Mouse (Mus musculus): ENCODE data around the gene Nubpl. TPM values are rescaled to one million over a fixed set of nuclear protein-coding genes. Genes with fewer than 3 reads are reported as not detected.

The Nubpl gene
- total and polyA plus RNA-seq, 2 experiments from 2014 or later: 4.1 to 7.6 TPM

- H3K4me1 ChIP-seq (ENCODE audit: insufficient read depth, low read length): no peaks in the 10 kb centered on the region
- WGBS: 59% methylated on average over 10 of the region's 10 CpGs
- no peak overlapping the region for H3K27ac ChIP-seq
- no peaks in the 10 kb centered on the region for H3K9me3 ChIP-seq (ENCODE audit: low read length)
- H3K9ac ChIP-seq (replicated peaks; ENCODE audit: low read length): no peak overlapping the region
- DNase-seq (ENCODE audit: low spot score): no peak
- no peaks in the 10 kb centered on the region for H3K27me3 ChIP-seq (ENCODE audit: insufficient read depth, low read length)
- no peaks in the 10 kb centered on the region for H3K36me3 ChIP-seq (ENCODE audit: insufficient read depth, low read length)
- H3K4me2 ChIP-seq (ENCODE audit: low read depth, low read length): no peak overlapping the region
- ATAC-seq: no peak
- H3K4me3 ChIP-seq (ENCODE audit: low read length): no peak overlapping the region
- no peak for TF ChIP-seq CTCF (IDR thresholded peaks at IDR 0.05; ENCODE audit: low read depth)
Observed at GRCm38 (mm10) chr12:52289594-52289993, 192.1 kb downstream of the Nubpl start.

DNA sequence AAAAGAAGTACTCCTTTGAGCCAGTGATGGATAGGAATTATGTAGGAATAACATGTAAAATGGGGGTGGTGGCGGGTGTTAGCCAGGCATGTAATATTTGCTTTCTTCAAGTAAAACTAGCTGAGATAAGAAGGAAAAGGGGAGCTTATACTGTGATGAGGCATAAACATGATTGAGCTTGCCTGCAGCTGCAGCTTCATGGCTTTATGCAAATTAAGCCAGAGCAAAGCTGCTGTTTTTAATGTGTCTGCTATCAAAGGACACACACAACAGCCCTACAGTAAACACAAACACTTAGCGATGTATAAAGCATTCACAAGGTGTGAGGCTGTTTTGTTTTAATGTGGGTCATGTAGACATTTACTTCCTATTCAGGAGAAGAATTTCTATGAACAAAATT is 196.4 kb downstream of the Nubpl start:
- Histone ChIP-seq H3K36me3 (ENCODE audit: insufficient read depth, low read length) (no peaks in the 10 kb centered on the region), H3K27me3 (ENCODE audit: insufficient read depth, low read length) (no peaks in the 10 kb centered on the region), H3K4me3 (ENCODE audit: low read length) (no peak overlapping the region), H3K9ac (replicated peaks; ENCODE audit: low read length) (no peak overlapping the region), H3K9me3 (ENCODE audit: low read length) (no peaks in the 10 kb centered on the region), H3K4me1 (ENCODE audit: insufficient read depth, low read length) (no peaks in the 10 kb centered on the region), H3K4me2 (ENCODE audit: low read depth, low read length) (no peak overlapping the region), H3K27ac (no peak overlapping the region)
- ATAC-seq (no peak), DNase-seq (ENCODE audit: low spot score) (peak; percentile 17)
- no peak for TF ChIP-seq CTCF (IDR thresholded peaks at IDR 0.05; ENCODE audit: low read depth)
- 67% methylated on average over 2 of the region's 2 CpGs for WGBS

GRCm38 (mm10) chr12:52297988-52298387 is 200.5 kb downstream of the Nubpl start:
- DNase-seq (ENCODE audit: low spot score) (no peak), ATAC-seq (no peak)
- TF ChIP-seq CTCF (IDR thresholded peaks at IDR 0.05; ENCODE audit: low read depth): no peak
- H3K27me3 ChIP-seq (ENCODE audit: insufficient read depth, low read length): no peaks in the 10 kb centered on the region
- no peak overlapping the region for H3K4me3 ChIP-seq (ENCODE audit: low read length)
- WGBS: 88% methylated on average over 2 of the region's 2 CpGs
- no peak overlapping the region for H3K27ac ChIP-seq
- no peak overlapping the region for H3K9ac ChIP-seq (replicated peaks; ENCODE audit: low read length)
- no peak overlapping the region for H3K4me2 ChIP-seq (ENCODE audit: low read depth, low read length)
- H3K9me3 ChIP-seq (ENCODE audit: low read length): no peaks in the 10 kb centered on the region
- H3K36me3 ChIP-seq (ENCODE audit: insufficient read depth, low read length): no peaks in the 10 kb centered on the region
- no peaks in the 10 kb centered on the region for H3K4me1 ChIP-seq (ENCODE audit: insufficient read depth, low read length)

GRCm38 (mm10) chr12:52298683-52299082 is 201.1 kb downstream of the Nubpl start:
- TF ChIP-seq CTCF (IDR thresholded peaks at IDR 0.05; ENCODE audit: low read depth): no peak
- no peaks in the 10 kb centered on the region for H3K4me1 ChIP-seq (ENCODE audit: insufficient read depth, low read length)
- H3K4me3 ChIP-seq (ENCODE audit: low read length): no peak overlapping the region
- no peak overlapping the region for H3K9ac ChIP-seq (replicated peaks; ENCODE audit: low read length)
- 56% methylated on average over 1 of the region's 1 CpGs for WGBS
- no peak for ATAC-seq
- H3K4me2 ChIP-seq (ENCODE audit: low read depth, low read length): no peak overlapping the region
- H3K27ac ChIP-seq: no peak overlapping the region
- no peaks in the 10 kb centered on the region for H3K36me3 ChIP-seq (ENCODE audit: insufficient read depth, low read length)
- H3K27me3 ChIP-seq (ENCODE audit: insufficient read depth, low read length): no peaks in the 10 kb centered on the region
- DNase-seq (ENCODE audit: low spot score): no peak
- no peaks in the 10 kb centered on the region for H3K9me3 ChIP-seq (ENCODE audit: low read length)

DNA sequence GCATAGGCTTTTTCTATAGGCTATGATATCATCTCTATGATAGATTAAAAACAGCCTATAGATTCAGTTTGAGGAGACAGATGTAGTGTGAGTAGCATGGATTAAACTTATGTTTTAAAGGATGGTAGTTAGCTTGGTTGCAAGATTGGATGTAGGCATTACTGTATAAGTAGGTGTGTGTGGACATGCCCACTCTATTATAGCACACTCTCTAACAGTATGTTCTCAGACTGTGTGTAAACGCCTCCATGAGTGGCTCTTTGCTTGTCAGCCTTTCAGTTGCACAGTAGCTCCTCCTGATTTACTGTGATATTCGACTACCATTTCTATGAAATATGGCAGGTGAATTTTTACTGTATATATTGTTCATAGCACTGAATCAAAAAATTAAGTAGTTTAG is 205.4 kb downstream of the Nubpl start:
- no peak overlapping the region for H3K27ac ChIP-seq
- DNase-seq (ENCODE audit: low spot score): no peak
- TF ChIP-seq CTCF (IDR thresholded peaks at IDR 0.05; ENCODE audit: low read depth): no peak
- no peaks in the 10 kb centered on the region for H3K9me3 ChIP-seq (ENCODE audit: low read length)
- no peak for ATAC-seq
- H3K4me1 ChIP-seq (ENCODE audit: insufficient read depth, low read length): no peaks in the 10 kb centered on the region
- 89% methylated on average over 2 of the region's 2 CpGs for WGBS
- H3K4me3 ChIP-seq (ENCODE audit: low read length): no peak overlapping the region
- H3K9ac ChIP-seq (replicated peaks; ENCODE audit: low read length): no peak overlapping the region
- H3K36me3 ChIP-seq (ENCODE audit: insufficient read depth, low read length): no peaks in the 10 kb centered on the region
- no peak overlapping the region for H3K4me2 ChIP-seq (ENCODE audit: low read depth, low read length)
- no peaks in the 10 kb centered on the region for H3K27me3 ChIP-seq (ENCODE audit: insufficient read depth, low read length)

GRCm38 (mm10) chr12:52306348-52306747 is 208.8 kb downstream of the Nubpl start:
- Histone ChIP-seq H3K4me1 (ENCODE audit: insufficient read depth, low read length) (no peaks in the 10 kb centered on the region), H3K36me3 (ENCODE audit: insufficient read depth, low read length) (no peaks in the 10 kb centered on the region), H3K9me3 (ENCODE audit: low read length) (no peaks in the 10 kb centered on the region), H3K9ac (replicated peaks; ENCODE audit: low read length) (no peak overlapping the region), H3K27me3 (ENCODE audit: insufficient read depth, low read length) (no peaks in the 10 kb centered on the region), H3K4me3 (ENCODE audit: low read length) (no peak overlapping the region), H3K4me2 (ENCODE audit: low read depth, low read length) (no peak overlapping the region), H3K27ac (no peak overlapping the region)
- no peak for ATAC-seq
- no peak for TF ChIP-seq CTCF (IDR thresholded peaks at IDR 0.05; ENCODE audit: low read depth)
- DNase-seq (ENCODE audit: low spot score): no peak
- WGBS: 94% methylated on average over 7 of the region's 7 CpGs

DNA sequence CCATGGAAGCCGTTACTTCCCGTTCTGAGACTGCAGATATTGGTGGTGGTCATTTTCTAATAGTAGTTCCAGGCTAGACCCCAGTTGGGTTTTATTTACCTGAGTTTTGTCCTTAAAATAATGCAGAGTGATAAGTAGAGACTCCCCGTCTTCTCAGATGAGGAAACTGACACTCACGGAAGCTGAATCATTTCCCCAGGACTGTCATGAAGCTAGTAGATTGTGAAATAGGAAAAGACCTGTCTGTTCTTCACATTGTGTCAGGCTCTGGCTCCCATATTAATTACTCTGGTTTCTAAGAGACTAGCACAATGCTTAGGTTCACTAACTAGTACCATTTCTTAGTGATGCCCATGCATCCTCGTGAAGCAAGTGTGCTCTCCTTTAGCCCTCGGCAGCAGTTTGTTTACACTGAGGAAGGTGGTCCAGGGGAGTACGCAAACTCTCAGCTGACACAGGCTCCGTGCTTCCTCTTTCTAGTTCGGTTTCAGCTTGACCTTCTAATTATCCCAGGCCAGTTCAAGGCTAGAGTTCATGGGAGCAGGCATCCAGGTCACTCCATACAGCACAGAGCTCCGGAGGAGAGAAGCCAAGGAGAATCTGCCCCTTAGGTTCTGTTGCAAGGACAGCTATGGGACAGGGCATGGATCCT is 209.9 kb downstream of the Nubpl start:
- Histone ChIP-seq H3K27ac (no peak overlapping the region), H3K27me3 (ENCODE audit: insufficient read depth, low read length) (no peaks in the 10 kb centered on the region), H3K4me1 (ENCODE audit: insufficient read depth, low read length) (no peaks in the 10 kb centered on the region), H3K9ac (replicated peaks; ENCODE audit: low read length) (no peak overlapping the region), H3K4me3 (ENCODE audit: low read length) (no peak overlapping the region), H3K9me3 (ENCODE audit: low read length) (no peaks in the 10 kb centered on the region), H3K36me3 (ENCODE audit: insufficient read depth, low read length) (no peaks in the 10 kb centered on the region), H3K4me2 (ENCODE audit: low read depth, low read length) (no peak overlapping the region)
- no peak for DNase-seq (ENCODE audit: low spot score)
- no peak for ATAC-seq
- no peak for TF ChIP-seq CTCF (IDR thresholded peaks at IDR 0.05; ENCODE audit: low read depth)
- 86% methylated on average over 10 of the region's 10 CpGs for WGBS
